ENCODE assay signal across 19 mouse cellular contexts in genomic region chr13:49322169-49322568, GRCm38 (mm10). TPM values are rescaled to one million over a fixed set of nuclear protein-coding genes. Genes with fewer than 3 reads are reported as not detected.
DNase-seq lines count a peak whose midpoint lies in the region; ATAC-seq and TF ChIP-seq lines count a peak whose summit lies in the region.
"Had no signal": no experiment of that assay in that cellular context is flagged by ENCODE, and none has a peak within 500 bp of the region (broad histone marks: within the 10 kb centered on the region; RNA-seq: fewer than 3 reads in every experiment).

No protein-coding gene starts in this region.

- DNase-seq in adrenal gland, adult (ENCODE audit: inconsistent age in 2 of 2, low spot score in 1 of 2) = peak; percentile 46 to 59
- no peak for DNase-seq in adrenal gland, adult 8-10 months
- no peak for DNase-seq in kidney, postnatal 0 days (ENCODE audit: low spot score)
- DNase-seq in kidney, postnatal 25 days = no peak
- DNase-seq in 3134 (ENCODE audit: extremely low read depth, insufficient read length, low spot score) = peak; percentile 65
- DNase-seq in cerebellum, postnatal 25 days = no peak
- no peak for DNase-seq in kidney, adult 2 months
- DNase-seq: cerebellum, adult 18-20 months; kidney, postnatal 36 days; left cerebral cortex, postnatal 4 days; liver, embryonic 13.5 days; lung, postnatal 14 days; thymus, postnatal 36 days had no signal

- no peak overlapping the region for H3K4me2 ChIP-seq in kidney, postnatal 0 days (ENCODE audit: low read length)
- H3K4me2 ChIP-seq: heart, embryonic 15.5 days; hindbrain, embryonic 15.5 days; liver, embryonic 13.5 days had no signal

- WGBS in kidney, postnatal 0 days = 82% methylated on average over 5 of the region's 5 CpGs
- 65% methylated on average over 5 of the region's 5 CpGs for WGBS in kidney, adult 2 months

- no peak for TF ChIP-seq POLR2A in kidney, adult 2 months (IDR thresholded peaks at IDR 0.05; ENCODE audit: low read depth, low read length)

- 0 out of 2 replicates have a peak overlapping the region, but pooled peaks have one; percentile 31 for H3K9ac ChIP-seq in kidney, postnatal 0 days (ENCODE audit: low read depth, low read length)
- H3K9ac ChIP-seq: heart, embryonic 15.5 days; hindbrain, embryonic 15.5 days; liver, embryonic 13.5 days had no signal

- no peaks in the 10 kb centered on the region for H3K27me3 ChIP-seq in kidney, postnatal 0 days (ENCODE audit: insufficient read depth, low read length)
- no peaks in the 10 kb centered on the region for H3K27me3 ChIP-seq in kidney, adult 2 months (replicated peaks; ENCODE audit: control insufficient read depth, insufficient read depth, low read length)
- H3K27me3 ChIP-seq: heart, embryonic 15.5 days; liver, embryonic 13.5 days had no signal

- no peak for ATAC-seq in kidney, postnatal 0 days (replicated peaks; ENCODE audit: low FRiP score, low read depth)
- peak; percentile 19; the same call in 1 of the 2 replicates for ATAC-seq in granulocyte monocyte progenitor cell, adult 5-6 weeks (replicated peaks; ENCODE audit: poor library complexity, severe bottlenecking)
- ATAC-seq: intestine, postnatal 0 days had no signal

- no peak overlapping the region for H3K27ac ChIP-seq in kidney, postnatal 0 days
- no peak overlapping the region for H3K27ac ChIP-seq in kidney, adult 2 months (ENCODE audit: insufficient read depth, low read depth, low read length)
- H3K27ac ChIP-seq: heart, embryonic 15.5 days; hindbrain, embryonic 15.5 days; liver, embryonic 13.5 days; stomach, postnatal 0 days had no signal

- H3K4me3 ChIP-seq in kidney, postnatal 0 days (replicated peaks; ENCODE audit: low read depth, low read length) = no peak overlapping the region
- H3K4me3 ChIP-seq in kidney, adult 2 months (ENCODE audit: insufficient read depth, low read depth, low read length) = no peak overlapping the region
- H3K4me3 ChIP-seq: erythroblast, embryonic 14.5 days; heart, embryonic 15.5 days; hindbrain, embryonic 15.5 days; liver, embryonic 13.5 days had no signal

- H3K9me3 ChIP-seq in kidney, postnatal 0 days (replicated peaks; ENCODE audit: low read length) = no peaks in the 10 kb centered on the region
- H3K9me3 ChIP-seq: heart, embryonic 15.5 days; hindbrain, embryonic 15.5 days; liver, embryonic 13.5 days had no signal

- TF ChIP-seq CTCF in kidney, postnatal 0 days (IDR thresholded peaks at IDR 0.05; ENCODE audit: low read depth) = no peak
- TF ChIP-seq CTCF in kidney, adult 2 months (conservative IDR thresholded peaks at IDR 0.05; ENCODE audit: insufficient read depth, insufficient read length, low read depth, low read length) = no peak

- peaks cover 8% of the 10 kb centered on the region; the same call in 1 of the 2 replicates for H3K4me1 ChIP-seq in kidney, postnatal 0 days (replicated peaks; ENCODE audit: insufficient read depth, low read length)
- no peaks in the 10 kb centered on the region for H3K4me1 ChIP-seq in kidney, adult 2 months (ENCODE audit: control insufficient read depth, insufficient read depth, low read length)
- H3K4me1 ChIP-seq: liver, embryonic 13.5 days had no signal

- H3K36me3 ChIP-seq in kidney, postnatal 0 days (ENCODE audit: insufficient read depth, low read length) = no peaks in the 10 kb centered on the region
- H3K36me3 ChIP-seq in kidney, adult 2 months (ENCODE audit: control insufficient read depth, insufficient read depth, low read length) = no peaks in the 10 kb centered on the region
- H3K36me3 ChIP-seq: heart, embryonic 15.5 days; hindbrain, embryonic 15.5 days; liver, embryonic 13.5 days had no signal

RNA-seq across cellular contexts. Expression of gene Fgd3, which starts 2.1 kb away (rescaled TPM):
- total RNA-seq in adrenal gland, adult 8-10 months (2022) = 1 to 10 TPM; 4.5 to 4.7 (median 4.6) TPM
- 0.97 and 1.0 TPM in 2 replicates for polyA plus RNA-seq in kidney, postnatal 0 days (2015; fragmentation: Nextera tagmentation; extraction: Ambion mirVana)
- total RNA-seq in granulocyte monocyte progenitor cell, adult 5-6 weeks (2014; fragmentation: Nextera tagmentation) = 6.6 and 7.0 TPM in 2 replicates
- 6.2 and 8.9 TPM in 2 replicates for total RNA-seq in granulocyte monocyte progenitor cell, adult 5-6 weeks (2017)
- 6.2 and 6.3 TPM in 2 replicates for polyA plus RNA-seq in kidney, adult 2 months (2012; rRNA removed)

RNA-seq across cellular contexts. Expression of gene Bicd2, which starts 19.2 kb away (rescaled TPM):
- total RNA-seq in adrenal gland, adult 8-10 months (2022) = 10 to 100 TPM; 37.2 to 48.4 (median 40.9) TPM
- polyA plus RNA-seq in kidney, postnatal 0 days (2015; fragmentation: Nextera tagmentation; extraction: Ambion mirVana) = 23.1 and 23.4 TPM in 2 replicates
- total RNA-seq in granulocyte monocyte progenitor cell, adult 5-6 weeks (2014; fragmentation: Nextera tagmentation) = 13.8 and 13.9 TPM in 2 replicates
- total RNA-seq in granulocyte monocyte progenitor cell, adult 5-6 weeks (2017) = 20.6 and 22.8 TPM in 2 replicates
- polyA plus RNA-seq in kidney, adult 2 months (2012; rRNA removed) = 17.0 and 17.6 TPM in 2 replicates

Comparison
In these comparisons a context has a peak if more than half of its experiments do, and no peak if none do; other contexts are left out.
1. DNase-seq: peak in adrenal gland, adult (2 of 2) and 3134 (single experiment); none in adrenal gland, adult 8-10 months (single experiment), kidney, postnatal 0 days (single experiment), kidney, postnatal 25 days (0 of 2), cerebellum, postnatal 25 days (0 of 2) and kidney, adult 2 months (single experiment).